Mouse (Mus musculus) heart, embryonic 14.5 days (tissue): ENCODE measurements around the gene Zscan26. TPM values are rescaled to one million over a fixed set of nuclear protein-coding genes. Genes with fewer than 3 reads are reported as not detected.
"Not testable (repeated sequence)": the region's sequence is repeated elsewhere in the genome, so short reads cannot be mapped to it uniquely, and the experiment has no call there.

Experiments used
- ATAC-seq: fragments of 200-750 bp; cut with Nextera tagmentation; 2 replicates; pipeline ENCODE4 v1.8.0; 2017; ENCODE audit warnings: low read depth, moderate TSS enrichment; ENCODE audit not compliant: insufficient number of reproducible peaks, insufficient read depth, low FRiP score
- H3K27ac ChIP-seq, 2 experiments: fragments of 200-500 bp in 1 of 2; fragments of 300-500 bp in 1 of 2; sonication (generic) in 1 of 2; replicated peaks in 1 of 2; 2 replicates each; pipeline ENCODE4 v1.5.1; 2012 to 2014; ENCODE audit warnings: low read depth in 2 of 2, low read length in 2 of 2, control low read depth in 1 of 2, mild to moderate bottlenecking in 1 of 2, mixed read lengths in 1 of 2; ENCODE audit not compliant: control insufficient read depth in 1 of 2, insufficient read depth in 1 of 2
- H3K27me3 ChIP-seq: fragments of 300-500 bp; sonication (generic); 2 replicates; pipeline ENCODE4 v1.6.1; 2014; ENCODE audit warnings: mild to moderate bottlenecking, low read length, control low read depth; ENCODE audit not compliant: control insufficient read depth, insufficient read depth
- H3K36me3 ChIP-seq: fragments of 300-500 bp; sonication (generic); 2 replicates; pipeline ENCODE4 v1.6.1; 2014; ENCODE audit warnings: mild to moderate bottlenecking, control low read depth, low read length, mixed read lengths; ENCODE audit not compliant: control insufficient read depth, insufficient read depth
- H3K4me1 ChIP-seq, 2 experiments: fragments of 200-500 bp in 1 of 2; fragments of 300-500 bp in 1 of 2; sonication (generic) in 1 of 2; 2 replicates each; pipeline ENCODE4 v1.6.1; 2012 to 2014; ENCODE audit warnings: low read length in 2 of 2, control low read depth in 1 of 2, mixed read lengths in 1 of 2; ENCODE audit not compliant: control insufficient read depth in 2 of 2, insufficient read depth in 2 of 2
- H3K4me2 ChIP-seq: fragments of 300-500 bp; sonication (generic); 2 replicates; pipeline ENCODE4 v1.6.1; 2014; ENCODE audit warnings: mild to moderate bottlenecking, low read length
- H3K4me3 ChIP-seq, 2 experiments: fragments of 200-500 bp in 1 of 2; fragments of 300-500 bp in 1 of 2; sonication (generic) in 1 of 2; 2 replicates each; pipeline ENCODE4 v1.5.1; 2012 to 2014; ENCODE audit warnings: low read length in 2 of 2, mild to moderate bottlenecking in 2 of 2, control low read depth in 1 of 2, low read depth in 1 of 2, moderate library complexity in 1 of 2; ENCODE audit not compliant: control insufficient read depth in 1 of 2, insufficient read depth in 1 of 2
- H3K9ac ChIP-seq: fragments of 300-500 bp; sonication (generic); 2 replicates; pipeline ENCODE4 v1.6.1; 2014; ENCODE audit warnings: mild to moderate bottlenecking, low read length
- H3K9me3 ChIP-seq: fragments of 300-500 bp; sonication (generic); 2 replicates; pipeline ENCODE4 v1.6.1; 2016; ENCODE audit warnings: low read length, control low read depth; ENCODE audit not compliant: control insufficient read depth
- WGBS: fragments of 180-500 bp; shearing (Covaris S2); extraction: QIAGEN DNeasy Blood & Tissue Kit; methylation state at CpG from one replicate; pipeline ENCODE4 v1.1.7; 2014; 5-methylcytosine and 5-hydroxymethylcytosine counted together
- polyA plus RNA-seq: library from polyadenylated mRNA; unstranded; fragments of >200 nt; fragmentation: Nextera tagmentation; extraction: Ambion mirVana; gene quantifications from 2 replicates; pipeline ENCODE4 v1.2.1, GENCODE M21; 2014

Gene Zscan26
- 28.1 and 29.9 TPM in 2 replicates for polyA plus RNA-seq

- Histone ChIP-seq H3K4me2 (peak within 1 kb of the TSS; percentile 64), H3K9ac (peak within 1 kb of the TSS; percentile 89), H3K27ac (peak within 1 kb of the TSS; percentile 80 to 84), H3K4me1 (peaks cover 8 to 10% of the 10 kb centered on the region in 2 experiments), H3K36me3 (peaks cover 25% of the 10 kb centered on the region), H3K27me3 (no peaks in the 10 kb centered on the region), H3K9me3 (no peaks in the 10 kb centered on the region), H3K4me3 (peak within 1 kb of the TSS; percentile 81 to 89)
- ATAC-seq = peak; percentile 72; the same call in 1 of the 2 replicates
- under 1% methylated on average over 23 of the region's 23 CpGs for WGBS
Measured at GRCm38 (mm10) chr13:21453449-21453848, at the start of gene Zscan26. Gene Zscan26 (minus strand): TSS chr13:21453730.

- no peak for ATAC-seq
- Histone ChIP-seq H3K27me3 (no peaks in the 10 kb centered on the region), H3K4me1 (0 out of 4 replicates have a peak, but pooled peaks cover 0 to 3% of the 10 kb centered on the region in 2 experiments), H3K36me3 (no peaks in the 10 kb centered on the region), H3K4me3 (no peak overlapping the region), H3K9me3 (no peaks in the 10 kb centered on the region), H3K27ac (no peak overlapping the region), H3K4me2 (no peak overlapping the region), H3K9ac (no peak overlapping the region)
- 82% methylated on average over 5 of the region's 5 CpGs for WGBS
Measured at GRCm38 (mm10) chr13:21502296-21502695, 48.8 kb upstream of the Zscan26 start.

- H3K9ac ChIP-seq, H3K9me3 ChIP-seq, H3K27ac ChIP-seq, H3K27me3 ChIP-seq, H3K4me2 ChIP-seq, H3K4me3 ChIP-seq, ATAC-seq, H3K4me1 ChIP-seq, H3K36me3 ChIP-seq: not testable (repeated sequence)
- WGBS = 86% methylated on average over 17 of the region's 17 CpGs
Measured at GRCm38 (mm10) chr13:21501182-21501581, 47.7 kb upstream of the Zscan26 start, which contains the start of gene Gm11273. Gene Gm11273 (minus strand): TSS chr13:21501418.

GRCm38 (mm10) chr13:21495080-21495479 lies 41.5 kb upstream of the Zscan26 start, which contains the start of gene AK157302:
Gene AK157302 (plus strand): TSS chr13:21495223.
- WGBS = 93% methylated on average over 21 of the region's 21 CpGs
- no peaks in the 10 kb centered on the region for H3K4me1 ChIP-seq
- ATAC-seq = no peak

GRCm38 (mm10) chr13:21492847-21493246 lies 39.3 kb upstream of the Zscan26 start:
- Histone ChIP-seq H3K4me1 (no peaks in the 10 kb centered on the region), H3K9ac (no peak overlapping the region), H3K4me3 (no peak overlapping the region), H3K4me2 (no peak overlapping the region), H3K9me3 (no peaks in the 10 kb centered on the region), H3K27me3 (no peaks in the 10 kb centered on the region), H3K36me3 (no peaks in the 10 kb centered on the region), H3K27ac (no peak overlapping the region)
- 83% methylated on average over 5 of the region's 5 CpGs for WGBS
- no peak for ATAC-seq

More at GRCm38 (mm10) chr13:21495080-21495479, 41.5 kb upstream of the Zscan26 start, which contains the start of gene AK157302:
- Histone ChIP-seq H3K4me3 (no peak within 1 kb of the TSS), H3K27ac (no peak within 1 kb of the TSS), H3K27me3 (no peaks in the 10 kb centered on the region), H3K4me2 (no peak within 1 kb of the TSS), H3K9me3 (no peaks in the 10 kb centered on the region), H3K9ac (no peak within 1 kb of the TSS), H3K36me3 (no peaks in the 10 kb centered on the region)

GRCm38 (mm10) chr13:21486881-21487280 lies 33.4 kb upstream of the Zscan26 start:
- H3K4me2 ChIP-seq = no peak overlapping the region
- no peak overlapping the region for H3K4me3 ChIP-seq
- peaks cover 9% of the 10 kb centered on the region; the same call in 1 of the 2 replicates for H3K36me3 ChIP-seq
- no peaks in the 10 kb centered on the region for H3K27me3 ChIP-seq
- 81% methylated on average over 1 of the region's 1 CpGs for WGBS
- no peak overlapping the region for H3K27ac ChIP-seq
- H3K9ac ChIP-seq = no peak overlapping the region
- no peak for ATAC-seq
- H3K9me3 ChIP-seq = no peaks in the 10 kb centered on the region; the same call in 1 of the 2 replicates
- H3K4me1 ChIP-seq = no peaks in the 10 kb centered on the region

- not testable (repeated sequence) for H3K9me3 ChIP-seq, H3K27me3 ChIP-seq, H3K36me3 ChIP-seq, H3K4me1 ChIP-seq
- 3% methylated on average over 26 of the region's 31 CpGs for WGBS
- peak within 1 kb of the TSS; percentile 68 to 85 for H3K27ac ChIP-seq
- H3K9ac ChIP-seq = peak within 1 kb of the TSS; percentile 68
- peak within 1 kb of the TSS; percentile 71 for H3K4me2 ChIP-seq
- H3K4me3 ChIP-seq = peak within 1 kb of the TSS; percentile 56 to 82
- ATAC-seq = peak; percentile 79
Measured at GRCm38 (mm10) chr13:21478759-21479670, 25.5 kb upstream of the Zscan26 start, which contains the start of the genes Zkscan4 and Gm10065. Gene Zkscan4 (plus strand): TSS chr13:21478907. Gene Gm10065 (minus strand): TSS chr13:21479441.
